Mouse (Mus musculus): ENCODE results near the gene Noc3l. TPM values are rescaled to one million over a fixed set of nuclear protein-coding genes. Genes with fewer than 3 reads are reported as not detected.

Noc3l gene
- polyA plus RNA-seq, 1 experiment from 2014 or later = 8.0 TPM

- H3K9ac ChIP-seq (replicated peaks; ENCODE audit: low read length) = no peak overlapping the region
- H3K27ac ChIP-seq (ENCODE audit: low read length) = no peak overlapping the region
- no peak overlapping the region for H3K4me2 ChIP-seq (replicated peaks; ENCODE audit: low read depth, low read length)
- no peak for ATAC-seq (ENCODE audit: low FRiP score, low TSS enrichment)
- H3K9me3 ChIP-seq (ENCODE audit: low read length) = no peaks in the 10 kb centered on the region
- WGBS = 50% methylated on average over 4 of the region's 4 CpGs
- H3K27me3 ChIP-seq (ENCODE audit: insufficient read depth, low read length) = no peaks in the 10 kb centered on the region
- H3K4me3 ChIP-seq (ENCODE audit: low read length) = no peak overlapping the region
- no peaks in the 10 kb centered on the region for H3K36me3 ChIP-seq (ENCODE audit: insufficient read depth, low read length)
- no peaks in the 10 kb centered on the region for H3K4me1 ChIP-seq (ENCODE audit: insufficient read depth, low read length)
Observed at GRCm38 (mm10) chr19:38775548-38775947, 43.5 kb downstream of the Noc3l start.

DNA sequence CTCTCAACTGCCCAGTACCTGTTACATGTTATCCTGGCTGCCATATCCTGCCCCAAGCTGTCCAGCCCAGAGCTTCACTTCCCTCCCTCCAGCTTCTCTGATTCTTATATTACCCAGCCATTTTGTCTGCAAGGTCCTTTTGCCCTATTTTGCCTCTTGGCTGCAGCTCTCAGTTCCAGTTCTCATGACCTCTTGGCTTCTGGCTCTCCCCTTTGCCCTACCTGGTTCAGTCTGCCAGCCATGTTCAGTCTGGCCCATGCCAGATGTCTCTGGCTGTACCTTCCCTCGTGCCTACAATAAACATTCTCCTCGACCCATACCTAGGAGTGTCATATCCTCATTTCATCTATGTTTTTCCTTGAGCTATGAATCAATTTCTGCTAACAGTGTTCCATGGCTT lies 52.7 kb downstream of the Noc3l start:
- Histone ChIP-seq H3K27ac (ENCODE audit: low read length) (no peak overlapping the region), H3K4me1 (ENCODE audit: insufficient read depth, low read length) (no peaks in the 10 kb centered on the region), H3K4me3 (ENCODE audit: low read length) (no peak overlapping the region), H3K9me3 (ENCODE audit: low read length) (no peaks in the 10 kb centered on the region), H3K27me3 (ENCODE audit: insufficient read depth, low read length) (no peaks in the 10 kb centered on the region), H3K36me3 (ENCODE audit: insufficient read depth, low read length) (no peaks in the 10 kb centered on the region), H3K4me2 (replicated peaks; ENCODE audit: low read depth, low read length) (no peak overlapping the region), H3K9ac (replicated peaks; ENCODE audit: low read length) (no peak overlapping the region)
- 64% methylated on average over 2 of the region's 2 CpGs for WGBS
- no peak for ATAC-seq (ENCODE audit: low FRiP score, low TSS enrichment)

GRCm38 (mm10) chr19:38760441-38760840 lies 58.6 kb downstream of the Noc3l start:
- WGBS = 60% methylated on average over 3 of the region's 3 CpGs
- H3K4me2 ChIP-seq (replicated peaks; ENCODE audit: low read depth, low read length) = no peak overlapping the region
- no peaks in the 10 kb centered on the region for H3K36me3 ChIP-seq (ENCODE audit: insufficient read depth, low read length)
- no peak overlapping the region for H3K9ac ChIP-seq (replicated peaks; ENCODE audit: low read length)
- no peak overlapping the region for H3K27ac ChIP-seq (ENCODE audit: low read length)
- ATAC-seq (ENCODE audit: low FRiP score, low TSS enrichment) = no peak
- H3K4me3 ChIP-seq (ENCODE audit: low read length) = no peak overlapping the region
- H3K9me3 ChIP-seq (ENCODE audit: low read length) = no peaks in the 10 kb centered on the region
- no peaks in the 10 kb centered on the region for H3K4me1 ChIP-seq (ENCODE audit: insufficient read depth, low read length)
- H3K27me3 ChIP-seq (ENCODE audit: insufficient read depth, low read length) = no peaks in the 10 kb centered on the region

GRCm38 (mm10) chr19:38758685-38759472 lies 60.2 kb downstream of the Noc3l start:
- H3K27me3 ChIP-seq (ENCODE audit: insufficient read depth, low read length) = no peaks in the 10 kb centered on the region
- WGBS = 51% methylated on average over 7 of the region's 7 CpGs
- no peak for ATAC-seq (ENCODE audit: low FRiP score, low TSS enrichment)
- H3K36me3 ChIP-seq (ENCODE audit: insufficient read depth, low read length) = no peaks in the 10 kb centered on the region
- peak overlapping the region; percentile 18; the same call in 1 of the 2 replicates for H3K27ac ChIP-seq (ENCODE audit: low read length)
- no peaks in the 10 kb centered on the region for H3K4me1 ChIP-seq (ENCODE audit: insufficient read depth, low read length)
- no peak overlapping the region for H3K9ac ChIP-seq (replicated peaks; ENCODE audit: low read length)
- H3K4me2 ChIP-seq (replicated peaks; ENCODE audit: low read depth, low read length) = no peak overlapping the region
- no peaks in the 10 kb centered on the region for H3K9me3 ChIP-seq (ENCODE audit: low read length)
- no peak overlapping the region for H3K4me3 ChIP-seq (ENCODE audit: low read length)

DNA sequence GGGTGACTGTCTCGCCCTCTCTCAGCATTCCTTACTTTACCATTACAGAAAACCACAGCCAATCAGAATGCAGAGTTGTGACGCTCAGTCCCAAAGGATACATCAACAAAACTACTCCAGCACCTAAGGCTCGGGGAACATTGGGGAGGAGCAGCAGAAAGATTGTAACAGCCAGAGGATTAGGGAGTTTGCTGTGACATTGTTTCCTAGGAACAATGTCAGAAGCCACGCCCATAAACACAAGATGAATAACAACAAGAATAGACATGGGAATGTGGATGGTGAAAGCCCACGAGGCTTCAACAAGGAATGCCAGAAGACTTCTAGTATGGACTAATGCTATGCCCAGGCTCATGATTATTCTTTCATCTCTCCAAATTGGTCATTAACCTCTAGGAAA lies 61.0 kb downstream of the Noc3l start:
- WGBS = 66% methylated on average over 5 of the region's 5 CpGs
- Histone ChIP-seq H3K36me3 (ENCODE audit: insufficient read depth, low read length) (no peaks in the 10 kb centered on the region), H3K9me3 (ENCODE audit: low read length) (no peaks in the 10 kb centered on the region), H3K4me1 (ENCODE audit: insufficient read depth, low read length) (no peaks in the 10 kb centered on the region), H3K4me2 (replicated peaks; ENCODE audit: low read depth, low read length) (no peak overlapping the region), H3K9ac (replicated peaks; ENCODE audit: low read length) (no peak overlapping the region), H3K27ac (ENCODE audit: low read length) (no peak overlapping the region), H3K4me3 (ENCODE audit: low read length) (no peak overlapping the region), H3K27me3 (ENCODE audit: insufficient read depth, low read length) (no peaks in the 10 kb centered on the region)
- ATAC-seq (ENCODE audit: low FRiP score, low TSS enrichment) = no peak

DNA sequence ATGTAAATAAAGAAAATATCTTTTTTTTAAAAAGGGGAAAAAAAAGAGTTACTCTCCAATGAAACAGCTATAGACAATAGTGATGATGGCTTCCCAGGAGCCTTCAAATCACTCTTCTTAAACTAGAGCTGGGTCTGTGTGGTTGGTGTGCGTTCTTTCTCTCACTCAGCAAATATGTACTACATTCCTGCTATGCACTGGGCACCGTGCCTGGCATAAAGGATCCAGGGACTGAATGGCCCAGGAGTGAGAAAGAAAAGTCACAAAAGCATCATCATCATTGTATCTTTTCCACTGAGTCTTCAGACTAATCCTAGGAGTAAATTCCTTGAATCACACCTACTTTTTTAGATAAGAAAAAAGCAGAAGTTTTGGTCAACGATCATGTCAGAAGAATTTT lies 61.9 kb downstream of the Noc3l start:
- Histone ChIP-seq H3K4me2 (replicated peaks; ENCODE audit: low read depth, low read length) (no peak overlapping the region), H3K4me3 (ENCODE audit: low read length) (no peak overlapping the region), H3K9ac (replicated peaks; ENCODE audit: low read length) (no peak overlapping the region), H3K9me3 (ENCODE audit: low read length) (no peaks in the 10 kb centered on the region), H3K27ac (ENCODE audit: low read length) (no peak overlapping the region), H3K4me1 (ENCODE audit: insufficient read depth, low read length) (no peaks in the 10 kb centered on the region), H3K27me3 (ENCODE audit: insufficient read depth, low read length) (no peaks in the 10 kb centered on the region), H3K36me3 (ENCODE audit: insufficient read depth, low read length) (no peaks in the 10 kb centered on the region)
- 88% methylated on average over 3 of the region's 3 CpGs for WGBS
- ATAC-seq (ENCODE audit: low FRiP score, low TSS enrichment) = no peak

DNA sequence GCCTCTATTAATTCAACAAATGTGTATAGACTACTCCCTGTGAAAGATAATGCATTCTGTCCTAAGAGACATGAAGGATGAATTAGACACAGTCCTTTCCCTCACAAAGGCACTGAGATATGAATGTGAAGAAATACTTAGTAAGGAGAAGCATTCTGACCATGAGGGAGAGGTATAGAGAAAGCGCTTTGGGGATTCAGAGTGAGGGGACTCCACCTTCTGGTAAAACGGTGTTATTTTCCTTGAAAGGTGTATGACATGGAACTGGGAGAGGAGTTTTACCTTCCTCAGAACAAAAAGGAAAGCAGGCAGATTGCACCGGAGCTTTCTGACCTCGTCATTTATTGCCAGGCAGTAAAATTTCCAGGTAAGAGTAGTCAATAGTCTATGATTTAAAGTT lies 68.8 kb downstream of the Noc3l start:
- H3K27ac ChIP-seq (ENCODE audit: low read length) = no peak overlapping the region
- 52% methylated on average over 4 of the region's 4 CpGs for WGBS
- no peak overlapping the region for H3K9ac ChIP-seq (replicated peaks; ENCODE audit: low read length)
- no peak for ATAC-seq (ENCODE audit: low FRiP score, low TSS enrichment)
- no peak overlapping the region for H3K4me3 ChIP-seq (ENCODE audit: low read length)
- no peak overlapping the region for H3K4me2 ChIP-seq (replicated peaks; ENCODE audit: low read depth, low read length)
- no peaks in the 10 kb centered on the region for H3K36me3 ChIP-seq (ENCODE audit: insufficient read depth, low read length)
- no peaks in the 10 kb centered on the region for H3K9me3 ChIP-seq (ENCODE audit: low read length)
- peaks cover 5% of the 10 kb centered on the region; the same call in 1 of the 2 replicates for H3K4me1 ChIP-seq (ENCODE audit: insufficient read depth, low read length)
- H3K27me3 ChIP-seq (ENCODE audit: insufficient read depth, low read length) = no peaks in the 10 kb centered on the region

GRCm38 (mm10) chr19:38746492-38747014 lies 72.5 kb downstream of the Noc3l start:
- no peak overlapping the region for H3K27ac ChIP-seq (ENCODE audit: low read length)
- 40% methylated on average over 6 of the region's 6 CpGs for WGBS
- no peak overlapping the region for H3K4me3 ChIP-seq (ENCODE audit: low read length)
- H3K9me3 ChIP-seq (ENCODE audit: low read length) = no peaks in the 10 kb centered on the region
- peaks cover 5% of the 10 kb centered on the region; the same call in 1 of the 2 replicates for H3K4me1 ChIP-seq (ENCODE audit: insufficient read depth, low read length)
- H3K9ac ChIP-seq (replicated peaks; ENCODE audit: low read length) = no peak overlapping the region
- no peak for ATAC-seq (ENCODE audit: low FRiP score, low TSS enrichment)
- H3K27me3 ChIP-seq (ENCODE audit: insufficient read depth, low read length) = no peaks in the 10 kb centered on the region
- no peak overlapping the region for H3K4me2 ChIP-seq (replicated peaks; ENCODE audit: low read depth, low read length)
- H3K36me3 ChIP-seq (ENCODE audit: insufficient read depth, low read length) = no peaks in the 10 kb centered on the region

DNA sequence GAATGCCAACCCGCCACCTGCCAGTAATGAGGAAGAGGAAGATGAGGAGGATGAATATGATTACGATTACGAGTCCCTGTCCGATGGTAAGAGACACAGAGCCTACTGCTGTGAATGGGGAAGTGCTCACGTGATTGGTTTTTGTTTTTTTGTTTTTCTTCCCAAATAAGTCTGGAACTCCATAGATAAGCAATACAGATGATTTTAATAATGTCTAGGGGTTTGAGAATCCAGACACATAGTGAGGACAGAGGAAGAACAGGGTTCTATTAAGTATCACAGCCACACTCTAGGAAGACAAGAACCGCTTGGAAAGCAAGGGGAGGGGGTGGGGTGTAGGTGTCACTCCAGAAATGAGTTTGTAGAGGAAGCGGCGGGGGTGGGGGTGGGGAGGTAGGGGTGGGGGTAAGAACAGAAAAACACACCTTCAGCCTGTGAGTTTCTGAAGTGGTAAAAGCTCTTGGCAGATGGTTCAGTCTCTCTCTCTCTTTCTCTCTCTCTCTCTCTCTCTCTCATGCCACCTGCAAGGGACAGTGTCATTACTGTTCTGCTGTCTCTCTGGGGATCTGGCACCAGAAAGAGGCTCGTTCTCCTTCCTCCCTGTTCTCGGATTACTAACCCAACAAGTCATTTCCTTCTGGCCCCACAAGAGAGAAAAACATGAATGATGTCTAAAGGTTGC lies 73.1 kb downstream of the Noc3l start:
- Histone ChIP-seq H3K4me1 (ENCODE audit: insufficient read depth, low read length) (peaks cover 5% of the 10 kb centered on the region; the same call in 1 of the 2 replicates), H3K27ac (ENCODE audit: low read length) (no peak overlapping the region), H3K9ac (replicated peaks; ENCODE audit: low read length) (no peak overlapping the region), H3K9me3 (ENCODE audit: low read length) (no peaks in the 10 kb centered on the region), H3K27me3 (ENCODE audit: insufficient read depth, low read length) (no peaks in the 10 kb centered on the region), H3K36me3 (ENCODE audit: insufficient read depth, low read length) (no peaks in the 10 kb centered on the region), H3K4me2 (replicated peaks; ENCODE audit: low read depth, low read length) (no peak overlapping the region), H3K4me3 (ENCODE audit: low read length) (no peak overlapping the region)
- no peak for ATAC-seq (ENCODE audit: low FRiP score, low TSS enrichment)
- 51% methylated on average over 10 of the region's 10 CpGs for WGBS

DNA sequence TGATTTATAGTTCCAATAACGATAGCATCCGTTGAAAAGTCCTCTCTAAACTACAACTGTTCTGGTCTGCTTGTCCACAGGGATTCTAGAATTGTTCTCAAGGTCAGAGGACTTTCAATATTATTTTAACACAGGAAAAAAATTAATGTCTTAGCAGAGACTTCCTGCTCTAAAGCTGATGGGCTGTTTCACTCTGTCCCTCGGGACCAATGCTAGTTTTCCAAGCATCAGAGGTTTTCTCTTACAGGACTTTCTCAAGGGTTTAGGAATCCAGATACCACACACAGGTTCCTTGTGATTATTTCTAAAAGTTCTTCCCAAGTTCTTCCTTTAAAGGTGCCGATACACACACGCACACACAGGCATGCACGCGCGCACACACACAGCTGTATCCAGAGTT lies 74.5 kb downstream of the Noc3l start:
- Histone ChIP-seq H3K4me2 (replicated peaks; ENCODE audit: low read depth, low read length) (no peak overlapping the region), H3K4me3 (ENCODE audit: low read length) (no peak overlapping the region), H3K36me3 (ENCODE audit: insufficient read depth, low read length) (no peaks in the 10 kb centered on the region), H3K9ac (replicated peaks; ENCODE audit: low read length) (no peak overlapping the region), H3K4me1 (ENCODE audit: insufficient read depth, low read length) (peaks cover 5% of the 10 kb centered on the region; the same call in 1 of the 2 replicates), H3K27ac (ENCODE audit: low read length) (no peak overlapping the region), H3K27me3 (ENCODE audit: insufficient read depth, low read length) (no peaks in the 10 kb centered on the region), H3K9me3 (ENCODE audit: low read length) (no peaks in the 10 kb centered on the region)
- WGBS = 60% methylated on average over 8 of the region's 8 CpGs
- ATAC-seq (ENCODE audit: low FRiP score, low TSS enrichment) = no peak
